ENCODE assay signal across 13 mouse cellular contexts in the genomic region with DNA sequence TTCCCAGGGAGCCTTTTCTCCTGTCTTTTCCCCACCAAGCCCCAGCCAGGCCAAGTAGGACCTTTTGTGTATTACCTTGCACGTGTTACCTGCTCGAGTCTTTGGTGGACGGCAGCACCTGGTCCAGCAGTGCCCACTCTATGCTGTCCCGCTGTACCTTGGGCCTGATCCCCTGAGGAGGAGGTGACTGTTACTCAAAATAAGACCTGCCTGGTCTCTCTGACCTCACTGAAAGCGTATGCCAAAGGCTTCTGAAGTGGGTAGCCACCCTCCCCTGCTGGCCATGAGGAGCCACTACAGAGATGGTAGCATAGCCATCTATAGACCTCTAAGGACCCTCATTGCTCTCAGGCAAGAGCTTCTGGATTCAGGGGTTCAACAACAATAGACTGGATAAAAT. TPM values are rescaled to one million over a fixed set of nuclear protein-coding genes. Genes with fewer than 3 reads are reported as not detected.
DNase-seq lines count a peak whose midpoint lies in the region; TF ChIP-seq lines count a peak whose summit lies in the region.
"Had no signal": no experiment of that assay in that cellular context is flagged by ENCODE, and none has a peak within 500 bp of the region (broad histone marks: within the 10 kb centered on the region; RNA-seq: fewer than 3 reads in every experiment).

No protein-coding gene starts in this region.

- H3K27me3 ChIP-seq in cerebellum, adult 2 months (ENCODE audit: control insufficient read depth, insufficient read depth, low read length) = no peaks in the 10 kb centered on the region
- no peaks in the 10 kb centered on the region for H3K27me3 ChIP-seq in myocyte (ENCODE audit: control insufficient read depth, insufficient read depth, insufficient read length)
- H3K27me3 ChIP-seq: forebrain, embryonic 12.5 days had no signal

- no peak for DNase-seq in cerebellum, adult 2 months
- DNase-seq in cerebellum, adult 9-10 months = no peak
- no peak for DNase-seq in left cerebral cortex, adult 2 months (ENCODE audit: extremely low spot score in 1 of 2, low spot score in 2 of 2)
- DNase-seq in left cerebral cortex, postnatal 14 days (ENCODE audit: low spot score in 2 of 2) = no peak
- peak; percentile 12 for DNase-seq in T-cell, adult 2 months (ENCODE audit: low spot score)
- DNase-seq in cerebellum, postnatal 25 days = no peak
- no peak for DNase-seq in adrenal gland, postnatal 14 days
- DNase-seq: kidney, postnatal 14 days; lung, postnatal 4 days; right cerebral cortex, adult 18-20 months had no signal

- no peak overlapping the region for H3K27ac ChIP-seq in cerebellum, adult 2 months (ENCODE audit: insufficient read depth, low read length)
- H3K27ac ChIP-seq in left cerebral cortex, adult 2 months = no peak overlapping the region
- H3K27ac ChIP-seq: forebrain, embryonic 12.5 days had no signal

- H3K4me1 ChIP-seq in cerebellum, adult 2 months (ENCODE audit: control insufficient read depth, insufficient read depth, low read length) = no peaks in the 10 kb centered on the region
- H3K4me1 ChIP-seq: forebrain, embryonic 12.5 days had no signal

- peaks cover 5% of the 10 kb centered on the region for H3K79me2 ChIP-seq in myocyte (ENCODE audit: control insufficient read depth, insufficient read depth)

- intact Hi-C loops in left cerebral cortex, adult 2 months (cut with DNase I) = loop anchor here (1.0 to 5.0 kb wide), 2 partner anchors 54 to 164 kb away; no protein-coding TSS in a partner anchor
- intact Hi-C loops in left cerebral cortex, postnatal 14 days (cut with DNase I) = loop anchor here (2.0 kb wide), 1 partner anchor 56 kb away; the partner anchor contains the start of gene Tnni2

- H3K4me2 ChIP-seq in myocyte (ENCODE audit: low read depth) = no peak overlapping the region
- H3K4me2 ChIP-seq: forebrain, embryonic 12.5 days had no signal

- TF ChIP-seq CTCF in cerebellum, adult 2 months (IDR thresholded peaks at IDR 0.05; ENCODE audit: borderline replicate concordance, insufficient read depth, low read depth, low read length) = peak; percentile 19; the same call in 1 of the 2 replicates
- TF ChIP-seq CTCF in left cerebral cortex, adult 2 months (IDR thresholded peaks at IDR 0.05) = peak; percentile 31

- WGBS in cerebellum, adult 2 months = 90% methylated on average over 5 of the region's 5 CpGs

- no peak overlapping the region for H3K4me3 ChIP-seq in cerebellum, adult 2 months (replicated peaks; ENCODE audit: insufficient read depth, low read depth, low read length)
- H3K4me3 ChIP-seq in left cerebral cortex, adult 2 months = no peak overlapping the region
- H3K4me3 ChIP-seq in myocyte = no peak overlapping the region
- H3K4me3 ChIP-seq: forebrain, embryonic 12.5 days had no signal

- no peak for TF ChIP-seq POLR2A in cerebellum, adult 2 months (IDR thresholded peaks at IDR 0.05; ENCODE audit: borderline replicate concordance, insufficient read depth, low read length)
- peak; percentile 20 for TF ChIP-seq POLR2A in myocyte (IDR thresholded peaks at IDR 0.05; ENCODE audit: insufficient read length, low read depth)

- H3ac ChIP-seq in myocyte (ENCODE audit: control insufficient read depth, insufficient read length) = no peak overlapping the region

- H3K36me3 ChIP-seq in myocyte (ENCODE audit: control insufficient read depth, insufficient read depth) = peaks cover 22% of the 10 kb centered on the region
- H3K36me3 ChIP-seq: forebrain, embryonic 12.5 days had no signal

TF ChIP-seq in myocyte, 11 proteins besides CTCF, POLR2A, EP300 and RAD21:
- TF ChIP-seq POLR2AphosphoS2 (IDR thresholded peaks at IDR 0.05; ENCODE audit: insufficient read length, low read depth) (no peak), USF1 (IDR thresholded peaks at IDR 0.05; ENCODE audit: low read depth) (no peak), REST (IDR thresholded peaks at IDR 0.05; ENCODE audit: insufficient read depth, insufficient read length) (no peak), MYOD1 (IDR thresholded peaks at IDR 0.05; ENCODE audit: control insufficient read depth in 1 of 3, insufficient read length in 2 of 3, low read depth in 2 of 3) (no peak)

RNA-seq across cellular contexts. Expression of gene Tnnt3, which starts 1.8 kb away (rescaled TPM):
- 0.39 and 0.65 TPM in 2 replicates for polyA plus RNA-seq in cerebellum, adult 2 months (2012; rRNA removed)
- total RNA-seq in left cerebral cortex, adult 2 months (2021) = not detected
- not detected for total RNA-seq in left cerebral cortex, postnatal 14 days (2021)
- polyA plus RNA-seq in myocyte (2012; fragmentation: generic; extraction: Trizol) = 2,107 TPM
- total RNA-seq in adrenal gland, postnatal 14 days (2021) = 1.1 and 1.8 TPM in 2 replicates
- total RNA-seq: left cerebral cortex, postnatal 10 days had no signal

RNA-seq across cellular contexts. Expression of gene Mrpl23, which starts 35.7 kb away (rescaled TPM):
- polyA plus RNA-seq in cerebellum, adult 2 months (2012; rRNA removed) = 81.9 and 87.2 TPM in 2 replicates
- total RNA-seq in left cerebral cortex, adult 2 months (2021) = 1 to 10 TPM; 4.7 to 6.7 TPM
- 1 to 10 TPM; 4.1 to 8.0 TPM for total RNA-seq in left cerebral cortex, postnatal 14 days (2021)
- 73.3 TPM for polyA plus RNA-seq in myocyte (2012; fragmentation: generic; extraction: Trizol)
- total RNA-seq in adrenal gland, postnatal 14 days (2021) = 13.3 and 17.9 TPM in 2 replicates

RNA-seq across cellular contexts. Expression of gene Lsp1, which starts 36.2 kb away (rescaled TPM):
- polyA plus RNA-seq in cerebellum, adult 2 months (2012; rRNA removed) = 4.2 and 5.9 TPM in 2 replicates
- 1 to 10 TPM; 3.4 to 7.1 TPM for total RNA-seq in left cerebral cortex, adult 2 months (2021)
- total RNA-seq in left cerebral cortex, postnatal 14 days (2021) = 1 to 10 TPM; 6.4 to 7.7 TPM
- 298 TPM for polyA plus RNA-seq in myocyte (2012; fragmentation: generic; extraction: Trizol)
- 20.4 and 52.3 TPM in 2 replicates for total RNA-seq in adrenal gland, postnatal 14 days (2021)

RNA-seq across cellular contexts. Expression of gene Tnni2, which starts 55.2 kb away (rescaled TPM):
- polyA plus RNA-seq in cerebellum, adult 2 months (2012; rRNA removed) = 0.52 TPM in 1 of 2 replicates, not detected in the other
- total RNA-seq in left cerebral cortex, adult 2 months (2021) = under 1 TPM in 1 of 2 experiments, not detected in 1; 0.50 TPM
- total RNA-seq in left cerebral cortex, postnatal 14 days (2021) = under 1 TPM in 1 of 2 experiments, not detected in 1; 0.74 TPM
- 3,238 TPM for polyA plus RNA-seq in myocyte (2012; fragmentation: generic; extraction: Trizol)
- total RNA-seq in adrenal gland, postnatal 14 days (2021) = 0.56 and 0.67 TPM in 2 replicates
